Mouse (Mus musculus) frontal cortex, postnatal 36 days (tissue): ENCODE data around the gene Amer3.
"Not testable (repeated sequence)": the region's sequence is repeated elsewhere in the genome, so short reads cannot be mapped to it uniquely, and the experiment has no call there.

ENCODE experiments used
- DNase-seq, 2 experiments: peaks; one replicate each; pipeline ENCODE4 v3.0.0; 2022; ENCODE audit warnings: low spot score in 2 of 2

Amer3 gene

DNA sequence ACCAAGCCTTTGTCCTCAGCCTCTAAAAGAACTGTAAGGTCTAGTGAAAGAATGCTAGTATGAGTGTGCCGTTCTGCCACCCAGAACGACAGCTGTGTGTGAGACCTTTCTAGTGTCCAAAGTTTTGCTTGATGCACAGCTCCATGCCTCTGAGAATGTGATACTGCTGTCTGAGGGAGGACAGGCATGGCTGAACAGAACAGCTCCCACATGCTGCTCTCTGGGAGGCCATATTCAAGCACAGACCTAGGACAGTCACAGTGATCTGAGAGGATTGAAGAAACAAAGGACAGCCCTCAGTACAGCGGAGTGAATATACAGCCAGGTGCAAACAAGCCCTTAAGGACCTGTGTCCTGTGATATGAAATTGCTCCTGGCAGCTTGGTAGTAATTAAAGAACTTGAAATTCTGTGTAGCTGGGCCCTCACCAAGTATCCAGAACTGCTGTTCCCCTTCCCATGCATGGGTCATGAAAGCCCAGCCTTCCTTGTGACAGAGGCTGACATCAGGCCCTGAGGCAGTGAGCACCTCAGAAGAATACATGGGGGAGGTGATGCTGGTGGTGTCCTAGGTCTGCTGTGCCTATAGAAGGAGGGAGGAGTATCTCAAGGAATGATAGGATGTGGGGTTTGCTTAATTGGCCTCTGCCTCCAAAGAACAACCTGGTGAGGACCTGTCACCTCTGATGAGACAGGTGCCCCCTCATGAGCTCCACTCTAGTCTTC lies 22.0 kb downstream of the Amer3 start:
- DNase-seq: no peak

DNA sequence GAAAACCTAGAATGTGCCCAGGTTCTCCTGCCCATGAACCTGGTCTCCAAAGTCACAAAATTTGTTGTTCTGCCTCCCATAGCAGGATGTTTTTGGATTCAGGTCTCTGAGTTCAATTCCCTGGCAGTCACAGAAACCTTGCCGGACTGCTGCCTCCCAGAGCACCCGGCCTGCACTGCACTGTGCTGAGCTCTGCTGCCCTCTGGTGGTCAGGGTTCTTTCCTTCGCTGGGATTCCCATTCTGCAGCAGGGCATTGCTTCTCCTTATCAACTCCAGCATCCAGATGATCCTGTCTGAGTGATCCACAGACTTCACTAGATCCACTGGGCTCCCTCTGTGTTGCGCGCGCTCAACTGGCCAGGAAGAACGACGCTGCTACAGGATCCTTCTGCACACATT lies 22.9 kb downstream of the Amer3 start:
- DNase-seq: peak; percentile 62 to 70

DNA sequence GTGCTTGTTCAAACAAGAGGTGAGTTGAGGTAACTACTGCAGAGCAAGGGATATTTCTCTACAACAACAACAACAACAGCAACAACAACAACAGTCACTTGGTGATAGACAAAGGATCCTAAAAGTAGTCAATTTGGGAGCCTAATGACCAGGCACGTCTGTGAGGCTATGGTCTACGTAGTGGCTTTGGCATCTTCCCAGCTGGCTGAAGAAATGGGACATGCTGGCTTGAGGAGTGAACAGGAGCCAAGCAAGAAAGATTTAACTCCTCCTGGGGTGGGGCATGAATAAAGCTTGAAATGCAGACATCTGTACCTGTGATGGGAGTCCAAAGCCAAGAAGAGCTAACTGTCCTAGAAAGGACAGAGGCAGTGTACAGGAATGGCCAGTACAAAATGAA lies 34.3 kb downstream of the Amer3 start:
- DNase-seq: no peak

DNA sequence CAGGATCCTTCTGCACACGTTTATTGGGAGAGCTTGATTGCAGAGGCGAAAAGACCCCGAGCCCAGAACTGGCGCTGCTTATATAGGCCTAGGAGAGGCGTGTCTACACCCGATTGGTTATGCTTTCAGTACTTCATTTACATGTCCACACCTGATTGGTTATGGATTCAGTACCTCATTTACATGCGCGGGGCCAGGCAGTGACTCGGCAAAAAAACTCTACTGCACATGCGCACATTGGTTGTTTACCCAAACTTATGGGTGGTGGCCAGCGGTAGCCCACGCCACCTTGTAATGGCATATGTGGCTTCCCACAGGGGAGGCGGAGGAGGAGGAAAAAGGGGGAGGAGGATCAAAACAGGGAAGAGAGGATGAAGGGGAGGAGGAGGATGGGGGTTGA lies 40.7 kb downstream of the Amer3 start:
- DNase-seq: not testable (repeated sequence)

DNA sequence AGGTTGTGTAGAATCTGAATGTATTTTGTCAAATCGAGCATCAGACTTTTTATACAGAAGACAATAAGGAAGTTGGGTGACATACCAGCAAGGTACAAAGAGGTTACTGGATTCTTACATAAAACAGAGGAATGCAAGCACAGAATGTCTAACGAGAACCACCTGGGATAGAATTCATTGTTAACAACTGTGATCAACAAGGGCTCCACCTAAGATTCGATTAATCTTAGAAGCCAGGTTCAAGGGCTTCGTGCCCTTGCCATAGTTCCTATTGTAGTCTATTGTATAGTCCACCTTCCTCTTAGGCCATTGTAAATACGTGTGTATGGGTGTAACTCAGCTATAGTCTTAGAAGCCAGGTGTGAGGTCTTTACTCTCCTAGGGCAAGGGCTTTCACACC lies 41.3 kb downstream of the Amer3 start:
- DNase-seq: not testable (repeated sequence)

DNA sequence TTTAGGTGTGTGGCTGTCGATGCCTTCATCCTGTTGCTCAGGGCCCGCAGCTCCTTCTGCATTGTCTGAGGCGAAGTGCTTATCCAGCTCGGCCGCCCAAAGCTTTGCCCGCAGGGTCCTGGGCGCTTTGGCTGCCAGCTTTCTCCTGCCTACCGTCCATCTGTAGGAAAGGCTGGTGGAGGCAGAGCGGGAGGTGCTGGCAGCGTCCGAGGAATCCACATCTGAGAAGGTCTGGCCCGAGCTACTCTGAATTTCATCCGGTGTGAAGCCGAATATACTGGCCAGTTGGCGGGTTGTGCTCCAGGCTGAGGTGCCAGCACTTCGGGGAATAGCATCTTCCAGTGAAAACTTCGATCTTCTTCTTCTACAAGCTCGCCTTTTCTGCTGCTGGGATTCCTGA lies 56.3 kb downstream of the Amer3 start:
- DNase-seq: no peak
